Mouse (Mus musculus) midbrain, embryonic 12.5 days (tissue): ENCODE measurements around the gene Wdr18. TPM values are rescaled to one million over a fixed set of nuclear protein-coding genes. Genes with fewer than 3 reads are reported as not detected.
"Not testable (repeated sequence)": the region's sequence is repeated elsewhere in the genome, so short reads cannot be mapped to it uniquely, and the experiment has no call there.

Experiments
- ATAC-seq: fragments of 200-750 bp; cut with Nextera tagmentation; 2 replicates; pipeline ENCODE4 v1.8.0; 2017; ENCODE audit warnings: low read depth, moderate TSS enrichment, moderate library complexity; ENCODE audit not compliant: low FRiP score
- H3K27ac ChIP-seq: fragments of 300-500 bp; sonication (generic); replicated peaks from 2 replicates; pipeline ENCODE4 v1.5.1; 2016; ENCODE audit warnings: mild to moderate bottlenecking
- H3K27me3 ChIP-seq: fragments of 300-500 bp; sonication (generic); 2 replicates; pipeline ENCODE4 v1.6.1; 2016; ENCODE audit warnings: mild to moderate bottlenecking
- H3K36me3 ChIP-seq: fragments of 300-500 bp; sonication (generic); 2 replicates; pipeline ENCODE4 v1.6.1; 2016
- H3K4me1 ChIP-seq: fragments of 300-500 bp; sonication (generic); 2 replicates; pipeline ENCODE4 v1.6.1; 2016
- H3K4me2 ChIP-seq: fragments of 300-500 bp; sonication (generic); replicated peaks from 2 replicates; pipeline ENCODE4 v1.6.1; 2016; ENCODE audit warnings: mild to moderate bottlenecking, moderate library complexity
- H3K4me3 ChIP-seq: fragments of 300-500 bp; sonication (generic); 2 replicates; pipeline ENCODE4 v1.5.1; 2016; ENCODE audit warnings: mild to moderate bottlenecking
- H3K9ac ChIP-seq: fragments of 300-500 bp; sonication (generic); replicated peaks from 2 replicates; pipeline ENCODE4 v1.6.1; 2016; ENCODE audit warnings: mild to moderate bottlenecking, moderate library complexity
- H3K9me3 ChIP-seq: fragments of 300-500 bp; sonication (generic); 2 replicates; pipeline ENCODE4 v1.6.1; 2016; ENCODE audit warnings: mild to moderate bottlenecking
- WGBS: fragments of 180-500 bp; shearing (Covaris S2); methylation state at CpG from one replicate; pipeline ENCODE4 v1.1.7; 2016; 5-methylcytosine and 5-hydroxymethylcytosine counted together
- polyA plus RNA-seq: library from polyadenylated mRNA; unstranded; fragments of >200 nt; fragmentation: Nextera tagmentation; extraction: Ambion mirVana; gene quantifications from 2 replicates; pipeline ENCODE4 v1.2.1, GENCODE M21; 2016

Wdr18 gene
- polyA plus RNA-seq, 1 experiment from 2014 or later = 97.0 TPM

GRCm38 (mm10) chr10:79959412-79959811 is 540 bp upstream of the Wdr18 start:
- H3K27me3 ChIP-seq, H3K9me3 ChIP-seq, H3K9ac ChIP-seq, H3K27ac ChIP-seq, ATAC-seq: not testable (repeated sequence)
- peaks cover 28% of the 10 kb centered on the region for H3K36me3 ChIP-seq
- 32% methylated on average over 10 of the region's 10 CpGs for WGBS
- H3K4me1 ChIP-seq = peaks cover 11% of the 10 kb centered on the region
- H3K4me2 ChIP-seq = peak overlapping the region; percentile 86
- H3K4me3 ChIP-seq = peak overlapping the region; percentile 99

DNA sequence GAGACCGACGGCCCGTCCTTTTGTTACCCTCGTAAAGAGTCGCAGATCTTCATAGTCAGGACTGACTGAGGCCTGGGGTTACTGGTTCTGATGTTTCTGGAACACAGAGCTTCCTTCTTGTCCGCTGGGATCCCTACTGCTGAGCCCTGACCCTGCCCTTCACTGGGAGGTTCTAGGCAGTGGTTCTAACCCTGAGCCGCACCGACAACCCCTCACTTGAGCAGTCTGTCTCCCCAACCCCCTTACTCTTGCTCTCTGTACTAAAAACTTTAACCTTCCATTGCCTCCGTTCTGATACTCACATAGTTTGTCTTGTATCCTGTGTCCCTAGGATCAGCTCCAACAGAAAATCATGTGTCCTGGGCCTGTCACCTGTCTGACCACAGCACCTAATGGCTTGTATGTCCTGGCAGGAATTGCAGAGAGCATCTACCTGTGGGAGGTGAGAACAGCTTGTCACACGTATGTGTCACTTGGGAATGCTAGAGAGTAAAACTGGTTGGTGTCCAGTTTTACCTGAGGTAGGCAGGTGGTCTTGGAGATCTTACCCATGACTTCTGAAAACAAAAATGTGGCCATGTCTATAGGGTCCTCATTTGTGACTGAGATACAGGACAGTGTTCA is 831 bp downstream of the Wdr18 start:
- Histone ChIP-seq H3K36me3 (peaks cover 40% of the 10 kb centered on the region), H3K4me3 (peak overlapping the region; percentile 99), H3K27me3 (no peaks in the 10 kb centered on the region), H3K9me3 (no peaks in the 10 kb centered on the region), H3K27ac (no peak overlapping the region; the same call in 1 of the 2 replicates), H3K4me1 (peaks cover 11% of the 10 kb centered on the region), H3K9ac (peak overlapping the region; percentile 83), H3K4me2 (peak overlapping the region; percentile 86)
- WGBS = 11% methylated on average over 10 of the region's 10 CpGs
- ATAC-seq = 0 out of 2 replicates have a peak, but pooled peaks have one; percentile 1

DNA sequence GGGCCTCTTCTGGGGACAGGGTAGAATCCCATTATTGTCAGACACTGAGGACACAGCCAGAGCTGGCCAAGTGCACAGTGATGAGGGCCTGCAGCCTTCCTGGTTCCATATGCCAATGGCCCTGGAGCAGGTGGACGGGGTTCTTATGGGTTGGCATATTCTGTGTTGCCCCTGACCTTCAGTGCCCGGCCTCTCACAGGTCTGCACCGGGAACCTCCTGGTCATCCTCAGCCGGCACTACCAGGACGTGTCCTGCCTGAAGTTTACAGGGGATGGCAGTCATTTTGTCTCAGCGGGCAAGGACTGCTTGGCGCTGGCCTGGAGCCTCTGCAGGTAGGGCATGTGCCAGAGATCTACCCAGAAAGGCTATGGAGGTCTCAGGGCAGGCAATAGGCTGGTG is 4.8 kb downstream of the Wdr18 start:
- Histone ChIP-seq H3K9ac (no peak overlapping the region), H3K27me3 (peaks cover 17% of the 10 kb centered on the region), H3K27ac (no peak overlapping the region), H3K36me3 (peaks cover 68% of the 10 kb centered on the region), H3K4me2 (no peak overlapping the region), H3K4me1 (peaks cover 8% of the 10 kb centered on the region), H3K9me3 (no peaks in the 10 kb centered on the region), H3K4me3 (no peak overlapping the region)
- ATAC-seq = no peak
- WGBS = 97% methylated on average over 7 of the region's 7 CpGs

DNA sequence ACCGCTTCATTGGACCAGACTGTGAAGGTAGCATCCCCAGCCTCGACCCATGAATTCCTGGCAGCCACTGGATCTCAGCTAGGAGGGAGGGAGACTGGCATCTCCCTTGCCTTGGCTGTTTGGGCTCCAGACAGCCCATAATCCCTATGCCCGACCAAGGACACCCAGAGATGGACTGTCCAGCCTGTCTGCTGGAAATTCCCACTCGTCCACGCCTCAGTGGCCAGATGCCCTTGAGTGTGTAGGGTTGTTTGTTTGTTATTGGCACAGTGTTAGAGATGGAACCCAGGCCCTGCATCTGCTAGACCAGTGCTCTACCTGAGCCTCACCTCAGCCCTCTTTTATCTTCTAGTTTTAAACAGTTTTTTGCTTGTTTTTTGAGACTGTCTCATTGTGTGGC is 5.4 kb downstream of the Wdr18 start:
- Histone ChIP-seq H3K27me3 (peaks cover 23% of the 10 kb centered on the region), H3K4me3 (no peak overlapping the region), H3K4me1 (peaks cover 8% of the 10 kb centered on the region), H3K4me2 (no peak overlapping the region), H3K9me3 (no peaks in the 10 kb centered on the region), H3K36me3 (peaks cover 68% of the 10 kb centered on the region), H3K9ac (no peak overlapping the region), H3K27ac (no peak overlapping the region)
- WGBS = 91% methylated on average over 5 of the region's 5 CpGs
- no peak for ATAC-seq

DNA sequence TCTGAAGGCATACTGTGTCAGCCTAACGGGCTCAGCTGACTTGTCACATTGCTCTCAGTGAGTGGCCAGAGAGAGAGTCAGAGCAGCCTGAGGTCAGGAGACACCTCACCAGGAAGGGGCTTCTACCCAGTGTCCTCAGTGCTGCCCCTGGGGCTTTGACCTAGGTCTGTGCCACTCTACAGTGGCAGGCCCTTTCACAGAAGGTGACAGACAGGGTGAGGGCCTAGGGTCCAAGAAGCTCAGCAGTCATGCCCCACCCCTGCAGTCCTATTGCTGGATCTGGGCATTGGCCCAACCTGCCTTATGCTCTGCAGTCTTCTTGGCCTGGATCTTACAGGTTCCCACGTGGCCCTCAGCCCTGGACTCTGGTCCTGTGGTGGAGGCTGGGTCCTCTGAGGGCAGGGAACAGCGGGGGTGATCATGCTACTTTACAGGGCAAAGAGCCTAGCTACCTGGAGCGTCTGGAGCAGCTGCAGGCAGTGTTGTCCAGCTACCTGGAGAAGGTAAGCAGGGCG is 7.0 kb downstream of the Wdr18 start:
- H3K9ac ChIP-seq = no peak overlapping the region
- H3K27ac ChIP-seq = no peak overlapping the region
- WGBS = 90% methylated on average over 5 of the region's 5 CpGs
- no peak for ATAC-seq
- H3K4me3 ChIP-seq = no peak overlapping the region
- peaks cover 63% of the 10 kb centered on the region for H3K36me3 ChIP-seq
- no peak overlapping the region for H3K4me2 ChIP-seq
- peaks cover 39% of the 10 kb centered on the region for H3K27me3 ChIP-seq
- no peaks in the 10 kb centered on the region for H3K9me3 ChIP-seq
- peaks cover 9% of the 10 kb centered on the region for H3K4me1 ChIP-seq

GRCm38 (mm10) chr10:79968181-79968580 is 8.2 kb downstream of the Wdr18 start:
- peaks cover 9% of the 10 kb centered on the region for H3K4me1 ChIP-seq
- H3K9ac ChIP-seq = no peak overlapping the region
- WGBS = 96% methylated on average over 1 of the region's 1 CpGs
- H3K27me3 ChIP-seq = peaks cover 52% of the 10 kb centered on the region
- ATAC-seq = no peak
- H3K4me3 ChIP-seq = no peak overlapping the region
- H3K4me2 ChIP-seq = no peak overlapping the region
- peaks cover 51% of the 10 kb centered on the region for H3K36me3 ChIP-seq
- H3K9me3 ChIP-seq = no peaks in the 10 kb centered on the region
- H3K27ac ChIP-seq = 0 out of 2 replicates have a peak overlapping the region, but pooled peaks have one; percentile 6

- Histone ChIP-seq H3K9me3 (no peaks in the 10 kb centered on the region), H3K4me3 (no peak overlapping the region), H3K27me3 (peaks cover 59% of the 10 kb centered on the region), H3K4me1 (peaks cover 9% of the 10 kb centered on the region), H3K27ac (no peak overlapping the region), H3K36me3 (peaks cover 50% of the 10 kb centered on the region), H3K9ac (no peak overlapping the region), H3K4me2 (no peak overlapping the region)
- no peak for ATAC-seq
- WGBS = 17% methylated on average over 3 of the region's 3 CpGs
Measured at GRCm38 (mm10) chr10:79969124-79969568, 9.2 kb downstream of the Wdr18 start.

DNA sequence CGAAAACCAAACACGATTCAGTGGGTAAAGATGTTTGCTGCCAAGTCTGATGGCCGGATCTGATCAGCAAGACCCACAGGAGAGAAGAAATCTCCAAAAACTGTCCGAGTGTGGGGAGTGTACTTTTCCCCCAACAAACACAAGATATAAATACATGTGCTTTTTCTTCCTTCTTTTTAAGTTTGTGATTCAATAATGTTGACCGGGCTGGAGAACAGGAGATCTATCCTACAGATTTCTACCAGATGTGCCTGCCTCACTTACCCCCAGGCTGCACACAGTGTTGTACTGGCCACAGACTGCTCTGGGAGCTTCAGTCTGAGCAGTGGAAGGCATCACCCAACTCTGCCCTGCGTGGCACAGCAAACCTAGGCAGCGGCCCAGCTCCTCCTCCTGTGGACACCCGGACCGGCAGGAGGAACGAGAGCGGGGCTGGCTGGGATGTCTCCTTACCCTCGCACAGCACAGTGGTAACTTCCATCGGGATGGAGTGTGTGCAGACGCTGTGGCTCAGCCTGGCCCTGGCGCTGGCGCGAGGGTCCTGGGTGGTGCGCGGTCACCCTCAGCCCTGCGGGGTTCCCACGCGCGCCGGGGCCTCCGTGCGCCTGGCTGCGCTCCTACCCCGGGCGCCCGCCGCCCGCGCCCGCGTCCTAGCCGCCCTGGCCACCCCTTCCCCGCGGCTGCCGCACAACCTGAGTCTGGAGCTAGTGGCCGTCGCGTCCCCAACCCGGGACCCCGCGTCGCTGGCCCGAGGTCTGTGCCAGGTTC is 10.6 kb downstream of the Wdr18 start, which contains the start of gene Grin3b:
Grin3b (plus strand) TSS at position 301 of the 768 bp plus-strand sequence.
- Histone ChIP-seq H3K27me3 (peaks cover 59% of the 10 kb centered on the region), H3K4me2 (peak within 1 kb of the TSS; percentile 47), H3K27ac (no peak within 1 kb of the TSS), H3K36me3 (peaks cover 46% of the 10 kb centered on the region), H3K9ac (0 out of 2 replicates have a peak within 1 kb of the TSS, but pooled peaks have one; percentile 11), H3K9me3 (no peaks in the 10 kb centered on the region), H3K4me3 (peak within 1 kb of the TSS; percentile 32), H3K4me1 (peaks cover 9% of the 10 kb centered on the region)
- ATAC-seq = no peak
- WGBS = 7% methylated on average over 45 of the region's 47 CpGs

DNA sequence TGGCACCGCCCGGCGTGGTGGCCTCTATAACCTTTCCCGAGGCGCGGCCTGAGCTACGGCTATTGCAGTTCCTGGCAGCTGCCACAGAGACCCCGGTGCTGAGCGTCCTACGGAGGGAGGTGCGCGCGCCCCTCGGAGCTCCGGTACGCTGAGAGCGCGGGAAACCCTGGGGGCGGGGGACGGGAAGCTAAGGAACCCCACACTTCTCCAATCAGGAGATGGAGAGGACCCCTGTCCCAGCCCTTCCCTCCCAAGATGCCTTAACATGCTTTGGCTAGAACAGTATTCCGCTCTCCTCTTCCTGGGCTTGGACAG is 11.2 kb downstream of the Wdr18 start:
- Histone ChIP-seq H3K27me3 (peaks cover 59% of the 10 kb centered on the region), H3K4me2 (peak overlapping the region; percentile 47), H3K4me1 (peaks cover 9% of the 10 kb centered on the region), H3K27ac (no peak overlapping the region), H3K9me3 (no peaks in the 10 kb centered on the region), H3K36me3 (peaks cover 46% of the 10 kb centered on the region), H3K9ac (0 out of 2 replicates have a peak overlapping the region, but pooled peaks have one; percentile 11), H3K4me3 (peak overlapping the region; percentile 32)
- no peak for ATAC-seq
- 4% methylated on average over 21 of the region's 21 CpGs for WGBS

- Histone ChIP-seq H3K4me3 (no peak overlapping the region), H3K36me3 (peaks cover 46% of the 10 kb centered on the region), H3K27ac (no peak overlapping the region), H3K4me2 (no peak overlapping the region), H3K4me1 (peaks cover 9% of the 10 kb centered on the region), H3K9me3 (no peaks in the 10 kb centered on the region), H3K9ac (no peak overlapping the region), H3K27me3 (peaks cover 59% of the 10 kb centered on the region)
- ATAC-seq = peak; percentile 28; the same call in 1 of the 2 replicates
- 69% methylated on average over 14 of the region's 14 CpGs for WGBS
Measured at GRCm38 (mm10) chr10:79972831-79973230, 12.9 kb downstream of the Wdr18 start.

GRCm38 (mm10) chr10:79974087-79974486 is 14.1 kb downstream of the Wdr18 start:
- Histone ChIP-seq H3K4me1 (peaks cover 9% of the 10 kb centered on the region), H3K4me2 (no peak overlapping the region), H3K36me3 (peaks cover 51% of the 10 kb centered on the region), H3K27me3 (peaks cover 52% of the 10 kb centered on the region), H3K27ac (0 out of 2 replicates have a peak overlapping the region, but pooled peaks have one; percentile 3), H3K9me3 (no peaks in the 10 kb centered on the region), H3K9ac (no peak overlapping the region), H3K4me3 (no peak overlapping the region)
- WGBS = 90% methylated on average over 21 of the region's 21 CpGs
- no peak for ATAC-seq

- Histone ChIP-seq H3K4me3 (no peak overlapping the region), H3K27ac (0 out of 2 replicates have a peak overlapping the region, but pooled peaks have one; percentile 3), H3K9me3 (no peaks in the 10 kb centered on the region), H3K36me3 (peaks cover 56% of the 10 kb centered on the region), H3K4me2 (no peak overlapping the region), H3K4me1 (peaks cover 9% of the 10 kb centered on the region), H3K27me3 (peaks cover 46% of the 10 kb centered on the region), H3K9ac (no peak overlapping the region)
- ATAC-seq = no peak
- 91% methylated on average over 8 of the region's 8 CpGs for WGBS
Measured at GRCm38 (mm10) chr10:79974668-79975067, 14.7 kb downstream of the Wdr18 start.
